Mouse (Mus musculus) 416B (cell line): ENCODE data around the gene Slc38a7.
"Not testable (repeated sequence)": the region's sequence is repeated elsewhere in the genome, so short reads cannot be mapped to it uniquely, and the experiment has no call there.

Experiments
- DNase-seq: peaks from one replicate; pipeline ENCODE4 v3.0.0; 2011; ENCODE audit warnings: low read depth

The Slc38a7 gene

DNA sequence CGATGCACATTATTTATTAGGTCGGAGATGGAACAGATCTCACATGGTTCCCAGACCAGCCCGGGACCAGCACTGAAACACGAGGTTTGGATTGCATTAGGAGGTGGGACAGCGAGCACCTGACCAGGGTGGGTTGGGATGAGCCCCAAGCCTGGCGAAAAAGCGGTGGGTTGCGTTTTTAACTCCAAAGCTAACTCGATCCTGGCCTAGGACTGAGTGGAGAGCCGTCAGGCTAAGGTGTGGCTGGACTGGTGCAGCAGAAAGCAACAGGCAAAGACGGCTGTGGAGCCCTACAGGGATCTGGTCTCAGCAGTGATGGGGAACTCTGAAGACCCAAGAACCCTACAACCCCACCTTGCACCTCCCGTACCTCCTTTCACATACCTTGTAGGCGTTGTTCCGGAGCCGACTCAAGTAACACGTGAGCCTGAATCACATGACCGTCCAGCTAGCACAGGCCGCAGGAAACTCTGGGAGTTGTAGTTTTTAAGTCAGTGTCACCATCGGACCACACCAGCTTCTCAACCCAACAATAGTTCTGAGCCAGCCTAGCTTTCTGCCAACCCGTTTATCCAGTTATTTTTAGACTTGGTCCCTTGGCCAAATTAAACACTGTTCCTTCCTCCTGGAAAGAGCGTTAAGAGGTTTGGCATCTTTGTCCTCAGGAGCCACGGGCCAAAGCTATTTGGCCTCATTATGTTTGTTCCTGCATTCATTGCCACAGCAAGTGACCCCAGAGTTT lies at the start of gene Slc38a7:
TSS of gene Slc38a7 (minus strand) at position 438 of the 742 bp plus-strand sequence.
- peak; percentile 81 for DNase-seq

DNA sequence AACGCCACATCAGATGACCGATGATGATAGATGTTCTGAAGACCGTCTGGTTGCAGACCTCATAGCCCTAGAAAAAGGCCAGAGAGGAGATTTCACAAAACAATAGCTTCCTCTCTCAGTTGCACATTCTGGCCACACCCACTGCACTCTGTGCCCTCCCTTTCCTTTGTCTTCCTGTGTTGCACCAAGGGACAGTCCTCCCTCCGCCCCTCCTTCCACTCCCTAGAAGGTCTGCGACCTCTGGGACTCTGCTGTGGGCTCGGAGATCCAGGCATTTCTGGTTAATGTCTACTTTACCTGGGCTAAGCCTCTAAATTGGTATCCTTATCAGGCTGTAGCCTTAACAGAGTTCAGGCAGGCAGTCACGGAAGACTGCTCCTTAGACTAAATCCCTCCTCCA lies 48.5 kb upstream of the Slc38a7 start:
- DNase-seq = peak; percentile 59

- DNase-seq = no peak
Observed at GRCm38 (mm10) chr8:95893701-95894100, 40.4 kb upstream of the Slc38a7 start.

DNA sequence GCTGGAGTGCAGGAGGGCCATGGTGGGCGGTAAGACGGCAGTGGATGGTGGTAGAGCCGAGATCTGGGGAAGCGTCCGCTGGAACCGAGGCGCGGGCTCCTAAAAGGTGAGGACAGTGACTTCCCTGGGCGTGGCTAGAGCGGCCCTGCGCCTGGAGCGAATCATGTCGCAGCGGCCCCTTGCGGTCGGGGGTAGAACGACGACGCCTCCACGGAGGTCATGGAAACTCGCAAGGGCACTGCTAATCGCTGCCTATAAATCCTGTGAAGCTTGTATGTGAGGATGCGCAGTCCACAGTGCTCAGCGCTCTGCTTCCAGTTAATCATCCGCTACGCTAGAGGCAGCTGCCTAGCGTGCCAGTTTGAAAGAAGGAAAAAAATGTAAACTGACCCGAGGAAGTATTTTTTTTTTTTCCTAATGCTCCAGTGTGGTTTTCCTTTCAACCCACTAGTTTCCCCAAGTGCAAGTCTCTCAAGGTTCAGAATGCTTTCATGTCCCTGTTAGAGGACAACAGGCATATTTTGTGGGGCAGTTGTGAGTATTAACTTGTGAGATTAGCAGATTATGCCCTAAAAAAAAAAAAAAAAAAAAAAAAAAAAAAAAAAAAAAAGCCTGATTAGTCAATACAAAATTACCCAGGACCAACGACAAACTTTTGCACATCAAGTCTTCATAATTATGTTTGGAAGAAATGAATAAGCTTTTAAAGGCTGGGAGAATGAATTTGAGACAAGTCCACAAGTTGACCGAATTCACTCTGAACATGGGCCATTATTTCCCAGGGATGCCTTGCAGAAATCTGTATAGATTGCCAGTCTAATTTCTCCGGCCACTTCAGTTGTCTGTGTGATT lies 35.2 kb upstream of the Slc38a7 start, which contains the start of gene Got2:
TSS of gene Got2 (minus strand) at position 263 of the 852 bp plus-strand sequence.
- DNase-seq = peak; percentile 92

GRCm38 (mm10) chr8:95887578-95888284 lies 34.4 kb upstream of the Slc38a7 start:
- peak; percentile 78 for DNase-seq

DNA sequence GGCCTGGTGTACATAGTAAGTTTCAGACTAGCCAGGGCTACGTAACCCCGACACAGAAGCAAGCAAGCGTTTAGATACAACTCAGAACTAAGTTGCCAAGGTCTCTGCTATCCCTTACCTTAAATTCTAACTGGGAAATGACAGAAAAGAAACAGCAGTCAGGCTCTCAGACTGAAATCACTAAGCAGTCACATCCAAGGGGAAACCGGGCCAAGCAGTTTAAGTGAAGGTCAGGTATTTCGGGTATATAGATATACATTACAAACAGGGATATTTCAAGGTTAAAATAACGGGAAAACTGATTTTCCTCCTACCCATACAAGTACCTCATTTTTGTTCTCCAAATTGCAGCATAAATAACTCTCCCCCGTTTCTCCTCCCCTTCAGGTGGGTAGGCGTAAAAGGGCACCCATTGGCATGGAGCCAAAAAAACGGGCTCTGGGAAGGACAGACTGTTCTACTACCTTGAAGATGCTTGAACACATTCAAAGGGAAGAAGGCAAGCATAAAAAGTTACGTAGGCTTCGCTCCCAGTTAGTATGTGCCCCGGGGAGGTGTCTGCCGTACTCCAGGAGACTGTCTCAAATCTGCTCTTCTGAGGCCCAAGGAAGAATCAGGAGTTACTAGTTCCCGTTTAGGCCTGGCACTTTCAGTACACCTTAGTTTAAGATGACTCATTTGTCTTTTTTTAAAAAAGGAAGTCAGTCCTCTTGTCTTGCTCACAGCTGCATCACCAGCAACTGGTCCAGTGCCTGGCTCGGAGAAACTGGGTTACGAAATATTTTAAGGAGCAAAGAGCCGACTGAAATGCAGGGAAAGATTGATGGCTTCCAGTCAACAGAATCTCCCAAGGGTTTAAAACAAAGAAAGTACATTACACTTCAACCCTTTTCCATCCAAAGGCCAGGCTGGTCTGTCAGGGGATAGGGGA lies 33.6 kb upstream of the Slc38a7 start:
- peak; percentile 81 for DNase-seq

GRCm38 (mm10) chr8:95885966-95886365 lies 32.6 kb upstream of the Slc38a7 start:
- DNase-seq = no peak

GRCm38 (mm10) chr8:95885271-95885841 lies 32.0 kb upstream of the Slc38a7 start:
- no peak for DNase-seq

DNA sequence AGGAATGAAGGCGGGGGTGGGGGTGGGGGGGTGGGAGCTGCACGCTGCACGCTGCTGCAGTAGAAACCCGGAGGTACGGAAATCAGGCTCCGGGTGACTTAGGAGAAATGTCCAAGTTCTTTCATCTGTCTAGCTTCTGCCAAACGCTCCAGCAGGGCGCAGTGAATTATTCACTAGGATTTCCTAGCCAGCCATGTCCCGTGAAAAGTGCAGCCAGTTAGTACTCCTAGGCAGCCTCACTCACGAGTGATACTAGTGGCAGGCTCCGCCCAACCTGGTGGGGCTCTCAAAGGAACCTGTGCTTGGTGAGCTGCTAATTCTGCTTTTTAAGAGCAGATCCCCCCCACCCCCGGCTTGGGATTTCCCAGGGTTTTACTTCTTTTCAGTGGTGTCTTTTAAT lies 31.2 kb upstream of the Slc38a7 start:
- DNase-seq = no peak

GRCm38 (mm10) chr8:95882191-95882590 lies 28.9 kb upstream of the Slc38a7 start:
- no peak for DNase-seq

DNA sequence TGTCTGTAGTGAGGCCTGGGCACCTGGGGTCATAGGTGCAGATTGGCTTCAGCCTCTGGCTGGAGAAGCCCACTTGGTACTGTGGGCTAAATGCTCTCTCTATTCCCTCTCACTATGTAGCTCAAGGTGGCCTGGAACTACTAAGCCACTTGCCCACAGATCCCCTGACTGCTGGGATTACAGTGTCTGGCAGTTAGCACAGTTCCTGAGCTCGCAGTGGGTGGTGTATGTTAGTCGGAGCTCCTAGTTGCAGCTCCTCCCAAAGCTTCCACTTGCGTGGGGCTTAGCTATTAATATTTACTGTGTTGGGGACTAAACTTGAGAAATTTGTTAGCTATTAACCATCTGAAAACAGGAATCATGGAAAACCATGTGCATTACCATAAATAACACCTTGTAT lies 28.2 kb upstream of the Slc38a7 start:
- DNase-seq = no peak

GRCm38 (mm10) chr8:95879823-95880222 lies 26.5 kb upstream of the Slc38a7 start:
- DNase-seq = peak; percentile 34

DNA sequence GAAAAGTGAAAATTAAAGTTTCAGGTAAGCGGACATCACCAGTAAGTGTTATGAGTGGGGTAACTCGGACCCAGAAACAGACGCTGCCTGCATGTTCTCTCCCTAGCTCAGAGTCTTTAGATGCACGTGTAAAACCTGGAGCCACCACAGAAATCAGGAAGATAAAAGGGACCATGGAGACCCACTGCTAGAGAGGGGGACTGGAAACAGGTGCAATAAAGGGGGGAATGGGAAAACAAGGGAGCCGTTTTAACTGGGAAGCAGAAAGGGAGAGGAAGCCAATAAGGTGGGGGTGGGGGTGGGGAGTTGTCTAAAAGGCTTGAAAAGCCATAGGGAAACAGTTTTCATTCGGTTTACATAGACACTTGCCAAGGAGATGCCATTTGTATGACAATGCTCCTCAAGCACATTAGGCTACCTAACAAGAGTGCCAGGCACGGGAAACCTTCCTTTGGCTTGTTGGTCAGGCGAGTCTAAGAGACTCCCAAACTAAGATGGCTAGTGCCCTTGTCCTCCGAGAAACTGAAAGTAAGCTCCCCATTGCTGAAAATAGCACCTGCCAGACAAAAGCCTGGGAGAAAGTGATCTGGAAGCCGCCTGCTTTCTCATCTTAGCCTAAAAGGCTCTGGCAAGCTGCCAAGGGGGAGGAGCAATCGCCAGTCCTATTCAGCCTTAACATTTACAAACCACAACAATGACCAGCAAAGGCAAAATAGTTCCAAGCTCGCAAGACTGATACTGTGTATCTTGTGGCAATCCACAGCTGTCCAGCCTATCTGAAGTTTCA lies 25.0 kb upstream of the Slc38a7 start:
- peak; percentile 93 for DNase-seq

DNA sequence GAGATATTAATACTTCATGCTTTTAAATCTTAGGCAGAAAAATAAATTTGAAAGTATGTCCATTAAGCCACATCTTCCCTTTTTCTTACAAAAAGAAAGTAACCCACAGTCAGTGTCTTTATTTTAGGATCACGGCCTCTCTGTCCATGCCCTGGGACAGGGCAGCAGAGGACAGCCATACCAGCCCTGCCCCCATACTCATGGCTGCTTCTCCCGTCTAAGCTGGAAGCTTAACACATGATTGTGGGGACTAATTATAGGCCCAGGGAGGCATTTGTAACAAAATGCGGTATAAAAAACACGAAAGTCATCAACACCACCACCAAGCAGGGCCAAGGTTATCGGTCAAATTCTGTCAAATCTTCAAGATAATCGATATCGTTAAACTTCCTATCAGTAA lies 21.9 kb upstream of the Slc38a7 start:
- no peak for DNase-seq

DNA sequence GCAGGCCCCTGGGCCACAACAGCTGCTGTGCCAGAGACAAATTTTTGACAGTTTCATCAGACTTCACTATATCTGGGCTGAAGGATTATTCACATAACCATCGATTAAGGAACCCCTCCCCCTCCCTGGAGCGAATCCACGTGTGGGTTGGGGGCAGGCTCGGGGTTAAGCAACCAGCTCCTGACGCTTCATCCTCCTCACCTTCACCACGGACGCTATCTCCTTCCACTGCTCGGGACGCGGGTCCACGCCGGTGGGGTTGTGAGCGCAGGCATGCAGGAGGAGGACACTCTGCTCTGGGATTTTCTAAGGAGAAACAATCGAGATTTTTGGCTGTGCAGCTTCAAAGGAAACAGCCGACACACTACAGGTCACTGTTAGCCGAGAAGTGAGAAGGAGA lies 18.4 kb upstream of the Slc38a7 start:
- no peak for DNase-seq

DNA sequence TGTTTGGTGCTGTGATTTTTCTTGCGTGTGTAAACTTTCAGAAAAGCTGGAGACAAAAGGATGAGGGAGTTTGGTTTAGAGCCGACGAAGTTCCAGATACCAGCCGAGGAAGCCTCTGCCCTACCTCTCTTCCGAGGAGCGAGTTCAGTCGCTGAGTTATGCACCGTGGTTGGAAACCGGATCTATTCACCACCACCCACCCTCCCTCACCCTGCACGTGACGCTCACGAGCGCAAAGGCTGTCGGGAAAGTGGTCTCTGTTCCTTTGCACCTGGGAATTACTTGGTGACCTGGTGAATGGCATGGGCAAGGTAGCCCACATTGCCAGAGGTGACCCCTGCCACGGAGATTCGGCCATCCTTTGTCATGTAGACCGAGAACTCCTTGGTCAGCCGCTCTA lies 11.5 kb upstream of the Slc38a7 start:
- not testable (repeated sequence) for DNase-seq

DNA sequence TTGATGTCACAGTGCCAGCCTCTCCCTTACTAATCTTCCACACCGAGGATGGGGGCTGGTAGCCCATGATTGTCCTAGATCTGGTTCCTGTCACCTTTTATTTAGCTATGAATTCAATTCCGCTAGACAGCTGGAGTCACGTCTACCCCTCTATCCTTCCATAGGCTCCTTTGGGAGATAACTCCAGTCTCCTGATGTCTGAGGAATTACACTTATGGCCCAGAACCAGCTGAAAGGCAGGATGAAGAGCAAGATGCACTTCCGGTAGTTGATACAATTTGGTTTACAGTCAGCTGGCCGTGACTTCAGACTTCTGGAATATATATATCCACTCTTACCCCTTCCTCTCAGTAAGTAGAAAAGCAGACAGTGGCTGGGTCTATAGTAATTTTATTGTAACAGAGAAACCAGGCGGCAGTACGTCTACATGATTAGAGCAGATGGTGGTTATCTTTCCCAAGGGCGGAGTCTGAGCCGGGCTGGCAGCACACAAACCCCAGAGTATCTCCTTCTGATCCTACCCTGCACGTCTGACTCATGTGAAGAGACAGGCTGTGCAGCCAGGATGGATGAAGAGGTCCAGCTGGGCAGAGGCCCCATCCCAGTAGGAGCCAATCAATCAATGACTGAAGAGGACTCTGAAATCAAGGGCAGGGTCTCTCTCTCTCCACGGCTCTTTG lies 10.6 kb upstream of the Slc38a7 start:
- DNase-seq = not testable (repeated sequence)

- DNase-seq = no peak
Observed at GRCm38 (mm10) chr8:95854174-95854573, 835 bp upstream of the Slc38a7 start.

- peak; percentile 85 for DNase-seq
Observed at GRCm38 (mm10) chr8:95852290-95852689, 1.0 kb downstream of the Slc38a7 start.

DNA sequence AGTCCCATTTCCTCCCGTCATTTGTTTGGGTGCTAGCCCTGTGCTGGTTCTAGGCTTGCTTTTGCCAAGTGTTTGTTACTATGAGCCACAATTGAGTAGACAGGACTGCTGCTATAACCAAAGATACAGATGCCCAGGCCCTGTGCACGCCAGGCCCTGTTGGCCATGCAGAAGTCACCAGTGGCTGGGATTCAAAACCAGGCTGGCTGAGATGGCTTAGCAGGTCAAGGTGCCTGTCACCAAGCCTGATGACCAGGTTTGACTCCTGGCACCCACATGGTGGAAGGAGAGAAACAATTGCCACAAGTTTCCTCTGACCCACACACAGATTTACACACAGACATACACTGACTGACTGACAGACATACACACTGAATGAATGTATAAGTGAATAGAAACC lies 3.0 kb downstream of the Slc38a7 start:
- no peak for DNase-seq
